Mouse (Mus musculus): ENCODE measurements around the gene Ncbp1.
"Not testable (repeated sequence)": the region's sequence is repeated elsewhere in the genome, so short reads cannot be mapped to it uniquely, and the experiment has no call there.

The Ncbp1 gene

GRCm38 (mm10) chr4:46129311-46130004, 9.0 kb upstream of the Ncbp1 start:
- DNase-seq (ENCODE audit: low spot score), result no peak

DNA sequence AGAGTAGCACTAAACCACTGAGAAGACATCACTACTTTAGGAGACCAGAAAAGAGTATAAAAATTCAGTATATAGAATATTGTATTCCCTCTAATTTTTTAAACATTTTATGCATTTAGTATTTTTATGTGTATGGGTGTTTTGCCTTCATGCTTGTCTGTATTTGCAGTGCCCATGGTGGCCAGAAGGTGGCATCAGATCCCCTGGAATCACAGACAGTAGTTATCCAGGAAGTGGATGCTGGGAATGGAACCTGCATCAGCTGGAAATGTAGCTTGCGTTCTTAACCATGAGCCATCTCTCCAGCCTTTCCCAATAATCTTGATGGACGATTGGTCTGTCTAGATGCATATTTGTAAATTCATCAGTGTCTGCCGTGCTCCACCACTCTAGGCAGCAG, 8.2 kb upstream of the Ncbp1 start:
- DNase-seq (ENCODE audit: low spot score), result no peak

- no peak for DNase-seq (ENCODE audit: low spot score)
Observed at GRCm38 (mm10) chr4:46131791-46132190, 6.6 kb upstream of the Ncbp1 start.

- no peak for DNase-seq (ENCODE audit: low spot score)
Observed at GRCm38 (mm10) chr4:46137629-46138286, 655 bp upstream of the Ncbp1 start.

DNA sequence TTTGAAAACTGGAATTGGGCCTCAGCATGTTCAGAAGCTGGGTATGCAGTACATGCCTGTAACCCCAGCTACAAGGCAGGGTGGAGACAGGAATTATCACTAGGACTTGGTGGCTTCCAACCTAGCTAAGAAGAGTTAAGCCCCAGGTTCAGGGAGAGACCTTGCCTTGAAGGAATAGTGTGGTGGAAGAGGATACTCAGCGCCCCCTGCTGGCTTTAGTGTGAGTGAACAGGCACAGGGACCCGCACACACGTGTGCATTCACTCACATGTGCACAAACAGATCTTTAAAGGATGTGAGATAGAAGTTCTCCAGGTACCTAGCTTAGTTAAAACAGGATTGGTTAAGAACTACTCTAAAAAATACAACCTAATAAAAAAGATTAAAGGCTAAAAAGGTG, 5.9 kb downstream of the Ncbp1 start:
- DNase-seq (ENCODE audit: low spot score), result no peak

DNA sequence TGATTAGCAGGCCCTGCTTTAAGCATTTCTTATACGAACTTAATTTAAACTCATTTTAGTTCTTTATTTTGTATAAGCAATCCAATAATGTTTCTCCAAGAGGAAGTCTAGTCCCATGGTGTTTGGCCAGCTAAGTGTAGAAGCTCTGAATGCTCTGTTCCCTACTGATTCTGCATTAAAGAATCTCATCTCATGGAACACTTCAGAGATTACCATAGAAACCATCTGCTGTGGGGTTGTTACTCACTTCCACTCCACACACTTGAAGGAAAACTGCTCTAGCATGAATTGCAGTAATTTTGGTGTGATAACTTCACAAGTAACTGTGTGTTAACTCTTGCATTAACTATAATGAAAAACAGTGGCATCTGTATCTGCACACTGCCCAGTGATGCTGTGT, 8.5 kb downstream of the Ncbp1 start:
- no peak for DNase-seq (ENCODE audit: low spot score)

DNA sequence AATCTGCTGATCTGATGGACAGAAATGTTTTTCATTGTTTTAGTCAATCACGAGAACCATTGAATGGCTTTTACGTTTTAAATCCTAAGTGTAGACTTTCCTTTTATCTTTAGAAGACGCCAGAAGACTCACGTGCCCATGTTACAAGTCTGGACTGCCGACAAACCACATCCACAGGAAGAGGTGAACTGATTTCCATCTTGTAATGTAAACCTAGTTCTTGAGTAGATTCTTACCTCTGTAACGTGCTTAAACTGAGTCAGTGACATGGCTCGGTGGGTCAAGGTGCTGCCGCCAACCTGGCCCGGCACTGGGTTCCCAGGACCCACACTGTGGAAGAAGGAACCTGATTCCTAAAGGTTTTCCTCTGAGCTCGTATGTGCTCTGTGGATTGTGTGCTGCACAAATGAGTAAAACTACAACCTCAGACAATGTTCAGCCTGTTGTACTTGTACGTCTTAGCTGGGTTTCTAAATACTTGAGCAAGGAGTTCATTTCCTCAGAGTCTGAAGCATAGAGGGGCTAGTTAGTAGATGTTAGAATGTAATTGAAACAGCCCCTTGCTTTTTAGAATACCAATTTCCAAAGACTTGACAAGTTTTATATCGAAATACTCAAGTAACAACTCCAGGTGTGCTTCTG, 13.6 kb downstream of the Ncbp1 start:
- DNase-seq (ENCODE audit: low spot score), result no peak

GRCm38 (mm10) chr4:46164027-46164426, 25.6 kb downstream of the Ncbp1 start:
- DNase-seq (ENCODE audit: low spot score), result no peak

DNA sequence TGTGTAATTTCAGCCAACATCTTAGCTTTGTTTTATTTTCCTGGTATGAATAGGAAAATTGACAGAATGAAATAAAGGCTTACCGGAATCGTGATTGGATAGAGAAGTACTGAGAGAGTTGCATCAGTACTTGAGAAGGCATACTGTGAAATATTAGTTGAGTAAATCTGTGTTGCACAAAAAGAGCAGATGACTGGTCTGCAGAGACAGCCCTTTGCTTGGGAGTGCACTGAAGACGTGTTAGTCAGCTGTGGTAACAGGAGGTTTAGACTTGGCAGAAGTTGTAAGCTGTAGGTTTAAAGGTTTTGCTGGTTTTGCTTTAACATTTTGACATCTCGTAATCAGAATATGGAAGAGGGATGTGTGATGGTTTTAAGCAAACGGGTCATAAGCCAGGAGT, 27.4 kb downstream of the Ncbp1 start:
- no peak for DNase-seq (ENCODE audit: low spot score)

DNA sequence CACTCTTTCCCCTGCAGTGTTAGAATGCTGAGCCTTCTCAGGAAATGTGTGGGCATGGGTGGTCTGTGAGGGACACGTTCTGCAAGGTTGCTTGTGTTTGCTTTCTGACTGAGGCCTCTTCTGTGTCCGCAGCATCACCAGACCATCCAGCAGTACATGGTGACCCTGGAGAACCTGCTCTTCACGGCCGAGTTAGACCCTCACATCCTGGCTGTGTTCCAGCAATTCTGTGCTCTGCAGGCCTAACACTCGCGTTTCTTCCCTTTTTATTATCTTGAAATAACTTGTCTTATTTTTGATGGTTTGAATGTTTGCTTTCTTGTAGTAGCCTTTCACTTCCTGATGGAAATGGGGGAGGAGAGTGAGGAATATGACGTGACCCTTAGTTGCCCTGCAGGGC, 33.3 kb downstream of the Ncbp1 start:
- DNase-seq (ENCODE audit: low spot score), result no peak

GRCm38 (mm10) chr4:46176313-46176712, 37.9 kb downstream of the Ncbp1 start:
- DNase-seq (ENCODE audit: low spot score), result no peak

DNA sequence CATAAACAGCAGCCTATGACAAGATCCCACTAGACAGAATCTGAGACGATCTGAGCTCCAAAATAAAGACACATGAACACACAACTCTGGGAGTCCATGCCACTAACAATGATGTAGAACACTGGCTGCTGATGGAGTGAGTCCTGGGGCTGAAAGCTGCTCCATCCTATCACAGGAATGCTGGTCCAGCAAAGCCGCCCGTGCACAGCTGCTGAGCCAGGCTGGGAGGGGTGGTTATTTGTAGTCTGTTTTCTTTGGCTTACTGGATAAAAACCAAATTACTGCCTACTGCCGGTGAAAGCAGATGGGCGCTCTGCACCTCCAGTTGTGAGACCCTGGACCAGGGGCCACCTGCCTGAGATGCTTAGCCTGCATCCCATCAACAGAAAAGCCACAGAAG, 38.6 kb downstream of the Ncbp1 start:
- no peak for DNase-seq (ENCODE audit: low spot score)

DNA sequence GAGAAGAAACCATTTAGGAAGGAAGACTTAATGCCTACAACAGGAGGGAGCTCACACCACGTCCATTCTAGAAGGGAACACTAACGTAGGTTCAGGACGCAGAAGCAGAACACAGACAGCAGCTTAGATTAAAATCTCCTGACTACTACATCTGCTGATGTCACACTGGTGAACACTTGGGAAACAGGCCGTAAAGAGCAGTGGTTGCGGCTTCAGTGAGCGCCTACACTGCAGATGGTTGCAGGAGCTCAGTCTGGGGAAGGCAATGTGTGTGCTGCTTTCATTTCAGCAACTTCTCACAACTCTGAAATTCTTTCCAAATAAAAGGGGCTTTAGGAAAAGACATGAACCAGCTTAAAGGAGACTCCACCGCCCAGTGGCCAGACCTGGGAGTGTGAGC, 39.1 kb downstream of the Ncbp1 start:
- no peak for DNase-seq (ENCODE audit: low spot score)

- no peak for DNase-seq (ENCODE audit: low spot score)
Observed at GRCm38 (mm10) chr4:46181168-46181567, 42.8 kb downstream of the Ncbp1 start.

GRCm38 (mm10) chr4:46182181-46182580, 43.8 kb downstream of the Ncbp1 start:
- no peak for DNase-seq (ENCODE audit: low spot score)

- DNase-seq (ENCODE audit: low spot score), result no peak
Observed at GRCm38 (mm10) chr4:46185423-46185822, 47.0 kb downstream of the Ncbp1 start.

DNA sequence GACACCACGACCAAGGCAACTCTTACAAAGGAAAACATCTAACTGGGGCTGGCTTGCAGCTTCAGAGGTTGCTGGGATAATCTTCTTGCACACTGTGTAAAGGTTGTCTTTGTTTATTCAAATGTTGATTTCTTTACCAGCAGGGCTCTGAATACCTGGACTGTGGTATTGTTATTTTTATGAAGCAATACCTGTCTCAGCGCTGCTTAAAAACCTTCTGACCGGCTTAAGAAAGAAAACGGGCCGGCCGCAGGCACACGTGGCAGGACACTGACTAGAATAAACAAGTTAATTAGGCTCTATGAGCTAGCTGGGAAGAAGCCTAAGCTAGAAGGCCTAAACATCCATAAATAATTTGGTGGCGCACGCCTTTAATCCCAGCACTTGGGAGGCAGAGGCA, 47.5 kb downstream of the Ncbp1 start:
- DNase-seq (ENCODE audit: low spot score), result no peak

GRCm38 (mm10) chr4:46186466-46186865, 48.1 kb downstream of the Ncbp1 start:
- no peak for DNase-seq (ENCODE audit: low spot score)

GRCm38 (mm10) chr4:46192011-46192410, 53.6 kb downstream of the Ncbp1 start:
- DNase-seq (ENCODE audit: low spot score), result not testable (repeated sequence)

- DNase-seq (ENCODE audit: low spot score), result peak; percentile 94
Observed at GRCm38 (mm10) chr4:46195781-46196487, 57.5 kb downstream of the Ncbp1 start, which contains the start of gene Xpa. Gene Xpa (minus strand): TSS chr4:46196311.

- peak; percentile 44 for DNase-seq (ENCODE audit: low spot score)
Observed at GRCm38 (mm10) chr4:46196513-46196912, 58.1 kb downstream of the Ncbp1 start.

DNA sequence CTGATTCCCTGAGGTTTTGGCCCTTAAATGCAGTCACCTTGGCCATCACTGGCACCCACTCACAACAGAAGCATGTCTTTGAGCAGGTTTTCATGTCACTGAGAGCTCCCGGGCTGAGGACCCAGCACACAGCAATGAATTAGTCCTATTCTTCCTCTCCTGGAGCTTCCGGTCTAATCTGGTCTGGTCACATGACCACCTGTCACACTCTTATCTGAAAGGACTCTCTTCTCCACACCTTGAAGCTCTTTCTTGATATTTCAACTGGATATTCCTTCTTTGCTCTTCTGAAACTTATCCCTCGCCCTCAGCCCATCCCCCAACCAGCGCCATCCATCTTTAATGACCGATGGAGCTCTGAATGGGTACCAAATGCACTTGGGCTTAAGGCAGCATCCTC, 59.7 kb downstream of the Ncbp1 start:
- no peak for DNase-seq (ENCODE audit: low spot score)
